8 mouse cellular contexts compared by ENCODE assay signal in the genomic region with DNA sequence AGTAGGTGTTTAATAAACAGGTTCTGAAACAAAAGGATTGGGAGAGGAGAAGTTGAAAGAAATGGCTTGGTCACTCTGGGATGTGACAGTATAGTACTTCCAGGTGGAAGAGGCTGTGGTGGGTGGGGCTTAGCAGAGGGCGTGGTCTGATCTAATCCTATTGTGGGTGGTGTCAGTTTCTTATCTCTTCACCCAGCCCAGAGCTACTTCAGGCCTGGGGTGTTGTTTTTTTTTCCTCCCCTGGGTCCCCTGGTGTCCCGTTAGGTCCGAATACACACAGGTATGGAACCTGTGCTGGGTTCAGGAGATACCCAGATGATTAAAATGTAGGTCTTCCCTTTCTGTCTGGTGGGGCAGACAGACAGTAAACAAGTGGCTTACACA. TPM values are rescaled to one million over a fixed set of nuclear protein-coding genes. Genes with fewer than 3 reads are reported as not detected.
A peak's percentile ranks its signal among the peaks of the same experiment; 100 is the strongest.
DNase-seq lines count a peak whose midpoint lies in the region; ATAC-seq and TF ChIP-seq lines count a peak whose summit lies in the region.

No protein-coding gene starts in this region.

- no peak overlapping the region for H3K9ac ChIP-seq in intestine, postnatal 0 days (ENCODE audit: low read depth, low read length)

- no peak overlapping the region for H3K4me3 ChIP-seq in bone marrow, adult 2 months (replicated peaks; ENCODE audit: control insufficient read depth, low read depth, low read length)
- no peak overlapping the region for H3K4me3 ChIP-seq in intestine, postnatal 0 days (ENCODE audit: low read depth, low read length)
- no peak overlapping the region for H3K4me3 ChIP-seq in lung, adult 2 months (replicated peaks; ENCODE audit: extremely low read depth, low read depth, low read length)
- H3K4me3 ChIP-seq in small intestine, adult 2 months (ENCODE audit: low read depth, low read length): no peak overlapping the region

- H3K9me3 ChIP-seq in intestine, postnatal 0 days (ENCODE audit: control insufficient read depth): no peaks in the 10 kb centered on the region

- DNase-seq in gastrocnemius, postnatal 36 days: peak; percentile 34 to 44
- DNase-seq in lung, adult 2 months: peak; percentile 62
- DNase-seq in layer of hippocampus, adult 9-10 months (ENCODE audit: low spot score): no peak

- H3K27ac ChIP-seq in bone marrow, adult 2 months (ENCODE audit: control insufficient read depth, insufficient read depth, low read depth, low read length, poor library complexity): peak overlapping the region; percentile 73; the same call in 1 of the 2 replicates
- H3K27ac ChIP-seq in intestine, postnatal 0 days (ENCODE audit: low read depth, low read length): peak overlapping the region; percentile 82
- H3K27ac ChIP-seq in small intestine, adult 2 months (ENCODE audit: insufficient read depth, low read depth, low read length): peak overlapping the region; percentile 78

- peaks cover 4% of the 10 kb centered on the region; the same call in 1 of the 2 replicates for H3K4me1 ChIP-seq in bone marrow, adult 2 months (ENCODE audit: control insufficient read depth, insufficient read depth, low read length)
- H3K4me1 ChIP-seq in intestine, postnatal 0 days (replicated peaks; ENCODE audit: control insufficient read depth, insufficient read depth, low read length): 0 out of 2 replicates have a peak, but pooled peaks cover 16% of the 10 kb centered on the region
- peaks cover 24% of the 10 kb centered on the region for H3K4me1 ChIP-seq in lung, adult 2 months (ENCODE audit: control insufficient read depth, insufficient read depth, low read length)
- peaks cover 13% of the 10 kb centered on the region for H3K4me1 ChIP-seq in small intestine, adult 2 months (ENCODE audit: control insufficient read depth, insufficient read depth, insufficient read length, low read length)

- intact Hi-C loops in gastrocnemius, postnatal 36 days (cut with DNase I): loop anchor here (5.0 kb wide), 1 partner anchor 159 kb away; a partner anchor contains a TSS

- H3K36me3 ChIP-seq in intestine, postnatal 0 days (ENCODE audit: control insufficient read depth, insufficient read depth): no peaks in the 10 kb centered on the region
- H3K36me3 ChIP-seq in small intestine, adult 2 months (ENCODE audit: control insufficient read depth, insufficient read depth, low read length): no peaks in the 10 kb centered on the region

- H3K4me2 ChIP-seq in intestine, postnatal 0 days (replicated peaks; ENCODE audit: low read depth): peak overlapping the region; percentile 51

- no peak for TF ChIP-seq POLR2A in bone marrow, adult 2 months (IDR thresholded peaks at IDR 0.05; ENCODE audit: borderline replicate concordance, control insufficient read depth, low read depth, low read length)
- TF ChIP-seq POLR2A in lung, adult 2 months (IDR thresholded peaks at IDR 0.05; ENCODE audit: borderline replicate concordance, extremely low read depth, low read depth, low read length): 0 out of 2 replicates have a peak, but pooled peaks have one; percentile 22
- no peak for TF ChIP-seq POLR2A in small intestine, adult 2 months (IDR thresholded peaks at IDR 0.05; ENCODE audit: low read depth, low read length)

- 5% methylated on average over 3 of the region's 3 CpGs for WGBS in bone marrow, adult 2 months
- 21% methylated on average over 3 of the region's 3 CpGs for WGBS in intestine, postnatal 0 days
- 8% methylated on average over 3 of the region's 3 CpGs for WGBS in lung, adult 2 months
- 5% methylated on average over 3 of the region's 3 CpGs for WGBS in small intestine, adult 2 months

- no peaks in the 10 kb centered on the region for H3K27me3 ChIP-seq in intestine, postnatal 0 days (replicated peaks; ENCODE audit: control insufficient read depth, insufficient read depth, low read length)
- H3K27me3 ChIP-seq in small intestine, adult 2 months (ENCODE audit: control insufficient read depth, insufficient read depth, low read length): no peaks in the 10 kb centered on the region

- peak; percentile 9 for ATAC-seq in CD4-positive, CD25-positive, alpha-beta regulatory T cell, adult 4 months
- no peak for ATAC-seq in intestine, postnatal 0 days
- no peak for ATAC-seq in frontal cortex, adult (ENCODE audit: low TSS enrichment)

- no peak for TF ChIP-seq CTCF in bone marrow, adult 2 months (IDR thresholded peaks at IDR 0.05; ENCODE audit: control insufficient read depth, insufficient read depth, low read length)
- no peak for TF ChIP-seq CTCF in intestine, postnatal 0 days (IDR thresholded peaks at IDR 0.05; ENCODE audit: low read depth)
- no peak for TF ChIP-seq CTCF in lung, adult 2 months (IDR thresholded peaks at IDR 0.05; ENCODE audit: insufficient read depth, low read length)
- TF ChIP-seq CTCF in small intestine, adult 2 months (IDR thresholded peaks at IDR 0.05; ENCODE audit: extremely low read depth, insufficient read length, insufficient replicate concordance, low read depth, low read length): no peak

RNA-seq across cellular contexts. Expression of a gene that starts 2.1 kb away (rescaled TPM):
- polyA plus RNA-seq in CD4-positive, CD25-positive, alpha-beta regulatory T cell, adult 4 months (2017; shearing (Covaris generic)): 10 to 100 TPM; 60.0 to 60.9 TPM
- polyA plus RNA-seq in bone marrow, adult 2 months (2011; ENCODE audit: insufficient read depth, insufficient read length, low replicate concordance, missing spikeins): 84.3 and 112 TPM in 2 replicates
- 10 to 100 TPM; 21.3 to 25.6 TPM for total RNA-seq in gastrocnemius, postnatal 36 days (2021)
- polyA plus RNA-seq in intestine, postnatal 0 days (2015; fragmentation: Nextera tagmentation; extraction: Ambion mirVana): 42.8 and 45.2 TPM in 2 replicates
- 41.0 and 43.2 TPM in 2 replicates for polyA plus RNA-seq in lung, adult 2 months (2012; rRNA removed)
- 11.7 and 21.2 TPM in 2 replicates for polyA plus RNA-seq in small intestine, adult 2 months (2012; rRNA removed)
